In genomic region chr6:38326596-38326995, GRCm38 (mm10) we compare ENCODE assay signal across 9 mouse cellular contexts. TPM values are rescaled to one million over a fixed set of nuclear protein-coding genes. Genes with fewer than 3 reads are reported as not detected.
DNase-seq lines count a peak whose midpoint lies in the region; ATAC-seq and TF ChIP-seq lines count a peak whose summit lies in the region.
"Had no signal": no experiment of that assay in that cellular context is flagged by ENCODE, and none has a peak within 500 bp of the region (broad histone marks: within the 10 kb centered on the region; RNA-seq: fewer than 3 reads in every experiment).

No protein-coding gene starts in this region.

- H3K9me3 ChIP-seq in lung, embryonic 14.5 days (ENCODE audit: low read depth, low read length), result no peaks in the 10 kb centered on the region
- H3K9me3 ChIP-seq in embryonic facial prominence, embryonic 14.5 days (ENCODE audit: control insufficient read depth, low read length), result no peaks in the 10 kb centered on the region
- H3K9me3 ChIP-seq in neural tube, embryonic 12.5 days, result no peaks in the 10 kb centered on the region
- H3K9me3 ChIP-seq: embryonic facial prominence, embryonic 15.5 days had no signal

- DNase-seq in lung, embryonic 14.5 days, result peak; percentile 87
- DNase-seq in lung, adult 18-20 months, result no peak
- DNase-seq in ZHBTc4 (ENCODE audit: low read depth, low spot score), result peak; percentile 78
- DNase-seq in embryonic facial prominence, embryonic 14.5 days (ENCODE audit: low spot score), result peak; percentile 65
- peak; percentile 65 to 66 for DNase-seq in left cerebral cortex, postnatal 14 days (ENCODE audit: low spot score in 2 of 2)
- no peak for DNase-seq in ovary, postnatal 10 days (ENCODE audit: low spot score)

- H3K27ac ChIP-seq in lung, embryonic 14.5 days (ENCODE audit: low read depth), result no peak overlapping the region
- H3K27ac ChIP-seq in embryonic facial prominence, embryonic 14.5 days (replicated peaks; ENCODE audit: low read depth, low read length), result no peak overlapping the region
- no peak overlapping the region for H3K27ac ChIP-seq in neural tube, embryonic 12.5 days
- H3K27ac ChIP-seq: embryonic facial prominence, embryonic 15.5 days had no signal

- no peaks in the 10 kb centered on the region for H3K27me3 ChIP-seq in lung, embryonic 14.5 days (ENCODE audit: insufficient read depth, low read length)
- H3K27me3 ChIP-seq in embryonic facial prominence, embryonic 14.5 days (replicated peaks; ENCODE audit: control insufficient read depth, insufficient read depth, low read length), result no peaks in the 10 kb centered on the region
- no peaks in the 10 kb centered on the region for H3K27me3 ChIP-seq in neural tube, embryonic 12.5 days (replicated peaks)
- H3K27me3 ChIP-seq: embryonic facial prominence, embryonic 15.5 days had no signal

- H3K36me3 ChIP-seq in lung, embryonic 14.5 days (ENCODE audit: insufficient read depth), result no peaks in the 10 kb centered on the region
- no peaks in the 10 kb centered on the region for H3K36me3 ChIP-seq in embryonic facial prominence, embryonic 14.5 days (ENCODE audit: control insufficient read depth, insufficient read depth, low read length)
- no peaks in the 10 kb centered on the region for H3K36me3 ChIP-seq in neural tube, embryonic 12.5 days
- H3K36me3 ChIP-seq: embryonic facial prominence, embryonic 15.5 days had no signal

- TF ChIP-seq CTCF in lung, embryonic 14.5 days (IDR thresholded peaks at IDR 0.05; ENCODE audit: low read depth), result peak; percentile 90

- H3K9ac ChIP-seq in lung, embryonic 14.5 days, result no peak overlapping the region
- no peak overlapping the region for H3K9ac ChIP-seq in embryonic facial prominence, embryonic 14.5 days (ENCODE audit: low read depth, low read length)
- H3K9ac ChIP-seq in neural tube, embryonic 12.5 days, result no peak overlapping the region
- H3K9ac ChIP-seq: embryonic facial prominence, embryonic 15.5 days had no signal

- no peaks in the 10 kb centered on the region for H3K4me1 ChIP-seq in lung, embryonic 14.5 days (ENCODE audit: insufficient read depth)
- no peaks in the 10 kb centered on the region for H3K4me1 ChIP-seq in embryonic facial prominence, embryonic 14.5 days (ENCODE audit: control insufficient read depth, insufficient read depth, low read length)
- no peaks in the 10 kb centered on the region for H3K4me1 ChIP-seq in neural tube, embryonic 12.5 days
- H3K4me1 ChIP-seq: embryonic facial prominence, embryonic 15.5 days had no signal

- 20% methylated on average over 4 of the region's 4 CpGs for WGBS in lung, embryonic 14.5 days
- 20% methylated on average over 4 of the region's 4 CpGs for WGBS in embryonic facial prominence, embryonic 14.5 days
- 25% methylated on average over 4 of the region's 4 CpGs for WGBS in neural tube, embryonic 12.5 days

- ATAC-seq in lung, embryonic 14.5 days (ENCODE audit: insufficient read depth), result peak; percentile 47; the same call in 1 of the 2 replicates
- 0 out of 2 replicates have a peak, but pooled peaks have one; percentile 33 for ATAC-seq in embryonic facial prominence, embryonic 14.5 days (ENCODE audit: low read depth)
- peak; percentile 36 for ATAC-seq in inflammation-experienced regulatory T-cells, adult 6 months
- ATAC-seq in neural tube, embryonic 12.5 days (ENCODE audit: low FRiP score, low read depth), result peak; percentile 66; the same call in 1 of the 2 replicates

- H3K4me3 ChIP-seq in lung, embryonic 14.5 days (ENCODE audit: low read depth, low read length), result no peak overlapping the region
- no peak overlapping the region for H3K4me3 ChIP-seq in embryonic facial prominence, embryonic 14.5 days (ENCODE audit: low read depth, low read length)
- no peak overlapping the region for H3K4me3 ChIP-seq in neural tube, embryonic 12.5 days
- H3K4me3 ChIP-seq: embryonic facial prominence, embryonic 15.5 days had no signal

- H3K4me2 ChIP-seq in lung, embryonic 14.5 days, result no peak overlapping the region
- no peak overlapping the region for H3K4me2 ChIP-seq in embryonic facial prominence, embryonic 14.5 days (ENCODE audit: low read depth, low read length)
- no peak overlapping the region for H3K4me2 ChIP-seq in neural tube, embryonic 12.5 days (replicated peaks)
- H3K4me2 ChIP-seq: embryonic facial prominence, embryonic 15.5 days had no signal

- intact Hi-C loops in left cerebral cortex, postnatal 14 days (cut with DNase I), result loop anchor here (2.0 kb wide), 1 partner anchor 166 kb away; no protein-coding TSS in a partner anchor

RNA-seq across cellular contexts. Expression of gene Zc3hav1l, which starts 27.5 kb away (rescaled TPM):
- polyA plus RNA-seq in lung, embryonic 14.5 days (2014; fragmentation: Nextera tagmentation; extraction: Ambion mirVana), result 14.2 and 14.4 TPM in 2 replicates
- polyA plus RNA-seq in embryonic facial prominence, embryonic 14.5 days (2014; fragmentation: Nextera tagmentation; extraction: Ambion mirVana), result 10.6 and 12.3 TPM in 2 replicates
- under 1 TPM; 0.16 to 0.50 (median 0.47) TPM for polyA plus RNA-seq in inflammation-experienced regulatory T-cells, adult 6 months (2017; shearing (Covaris generic))
- total RNA-seq in left cerebral cortex, postnatal 14 days (2021), result 1 to 10 TPM; 2.4 to 2.6 TPM
- 12.9 and 14.9 TPM in 2 replicates for polyA plus RNA-seq in neural tube, embryonic 12.5 days (2016; fragmentation: Nextera tagmentation; extraction: Ambion mirVana)

RNA-seq across cellular contexts. Expression of gene Zc3hav1, which starts 27.8 kb away (rescaled TPM):
- 4.7 and 5.7 TPM in 2 replicates for polyA plus RNA-seq in lung, embryonic 14.5 days (2014; fragmentation: Nextera tagmentation; extraction: Ambion mirVana)
- polyA plus RNA-seq in embryonic facial prominence, embryonic 14.5 days (2014; fragmentation: Nextera tagmentation; extraction: Ambion mirVana), result 3.9 and 4.7 TPM in 2 replicates
- polyA plus RNA-seq in inflammation-experienced regulatory T-cells, adult 6 months (2017; shearing (Covaris generic)), result 100 to 1,000 TPM; 163 to 188 (median 167) TPM
- total RNA-seq in left cerebral cortex, postnatal 14 days (2021), result 1 to 10 TPM; 2.7 to 2.9 TPM
- 1.8 and 2.0 TPM in 2 replicates for polyA plus RNA-seq in neural tube, embryonic 12.5 days (2016; fragmentation: Nextera tagmentation; extraction: Ambion mirVana)

RNA-seq across cellular contexts. Expression of gene Ttc26, which starts 54.7 kb away (rescaled TPM):
- 9.0 and 9.2 TPM in 2 replicates for polyA plus RNA-seq in lung, embryonic 14.5 days (2014; fragmentation: Nextera tagmentation; extraction: Ambion mirVana)
- polyA plus RNA-seq in embryonic facial prominence, embryonic 14.5 days (2014; fragmentation: Nextera tagmentation; extraction: Ambion mirVana), result 5.0 and 5.3 TPM in 2 replicates
- polyA plus RNA-seq in inflammation-experienced regulatory T-cells, adult 6 months (2017; shearing (Covaris generic)), result under 1 TPM in 1 of 3 experiments, not detected in 2; 0.14 TPM
- 10 to 100 TPM in 1 of 2 experiments, 1 to 10 TPM in 1; 8.6 to 10.6 TPM for total RNA-seq in left cerebral cortex, postnatal 14 days (2021)
- 10.2 and 11.7 TPM in 2 replicates for polyA plus RNA-seq in neural tube, embryonic 12.5 days (2016; fragmentation: Nextera tagmentation; extraction: Ambion mirVana)

Comparison
In these comparisons a context has a peak if more than half of its experiments do, and no peak if none do; other contexts are left out.
1. DNase-seq: peak in lung, embryonic 14.5 days (single experiment), ZHBTc4 (single experiment), embryonic facial prominence, embryonic 14.5 days (single experiment) and left cerebral cortex, postnatal 14 days (2 of 2); none in lung, adult 18-20 months (0 of 2) and ovary, postnatal 10 days (single experiment).
2. RNA of gene Zc3hav1, which starts 27.8 kb away (polyA plus RNA-seq): 163 to 188 TPM in inflammation-experienced regulatory T-cells, adult 6 months; 4.7 to 5.7 TPM in lung, embryonic 14.5 days, 3.9 to 4.7 TPM in embryonic facial prominence, embryonic 14.5 days and 1.8 to 2.0 TPM in neural tube, embryonic 12.5 days; every median in the first group is over 10 times any median in the second.
3. Peak in every context shown above with its lines, with median percentiles within 50 percentile points of each other: ATAC-seq.